Mouse (Mus musculus) testis, postnatal 10 days (tissue): ENCODE measurements around the gene Pgpep1.

Experiments used
- DNase-seq: peaks from one replicate; pipeline ENCODE4 v3.0.0; 2021; ENCODE audit warnings: low spot score

Pgpep1 gene

GRCm38 (mm10) chr8:70659604-70660272 lies 450 bp downstream of the Pgpep1 start:
- peak; percentile 97 for DNase-seq

GRCm38 (mm10) chr8:70658897-70659603 lies 1.1 kb downstream of the Pgpep1 start:
- no peak for DNase-seq

GRCm38 (mm10) chr8:70657739-70658138 lies 2.4 kb downstream of the Pgpep1 start:
- no peak for DNase-seq

GRCm38 (mm10) chr8:70657214-70657613 lies 3.0 kb downstream of the Pgpep1 start:
- no peak for DNase-seq

GRCm38 (mm10) chr8:70656193-70656790 lies 3.9 kb downstream of the Pgpep1 start:
- DNase-seq, result no peak

GRCm38 (mm10) chr8:70655469-70655868 lies 4.7 kb downstream of the Pgpep1 start:
- no peak for DNase-seq

GRCm38 (mm10) chr8:70654121-70654520 lies 6.1 kb downstream of the Pgpep1 start:
- no peak for DNase-seq

- DNase-seq, result peak; percentile 72
These were observed 7.0 kb downstream of the Pgpep1 start for GRCm38 (mm10) chr8:70653226-70653625.

- no peak for DNase-seq
These were observed 9.8 kb downstream of the Pgpep1 start for GRCm38 (mm10) chr8:70650351-70650750.

GRCm38 (mm10) chr8:70649324-70649723 lies 10.9 kb downstream of the Pgpep1 start:
- DNase-seq, result peak; percentile 84

- no peak for DNase-seq
These were observed 11.3 kb downstream of the Pgpep1 start for GRCm38 (mm10) chr8:70648921-70649320.

- no peak for DNase-seq
These were observed 12.1 kb downstream of the Pgpep1 start for GRCm38 (mm10) chr8:70648164-70648442.

- no peak for DNase-seq
These were observed 12.6 kb downstream of the Pgpep1 start for GRCm38 (mm10) chr8:70647343-70648163.

- no peak for DNase-seq
These were observed 13.4 kb downstream of the Pgpep1 start for GRCm38 (mm10) chr8:70646775-70647174.

GRCm38 (mm10) chr8:70646369-70646768 lies 13.8 kb downstream of the Pgpep1 start:
- no peak for DNase-seq

GRCm38 (mm10) chr8:70645501-70646224 lies 14.5 kb downstream of the Pgpep1 start:
- DNase-seq, result no peak

- DNase-seq, result no peak
These were observed 16.1 kb downstream of the Pgpep1 start for GRCm38 (mm10) chr8:70644065-70644464.

- no peak for DNase-seq
These were observed 17.2 kb downstream of the Pgpep1 start for GRCm38 (mm10) chr8:70643019-70643418.

- DNase-seq, result no peak
These were observed 21.4 kb downstream of the Pgpep1 start for GRCm38 (mm10) chr8:70638752-70639151.

- DNase-seq, result no peak
These were observed 23.4 kb downstream of the Pgpep1 start for GRCm38 (mm10) chr8:70636838-70637237.

- no peak for DNase-seq
These were observed 24.7 kb downstream of the Pgpep1 start for GRCm38 (mm10) chr8:70635527-70635926.

- peak; percentile 71 for DNase-seq
These were observed 26.1 kb downstream of the Pgpep1 start for GRCm38 (mm10) chr8:70634066-70634465.
